21 mouse cellular contexts compared by ENCODE assay signal in genomic region chr10:19745662-19746061, GRCm38 (mm10). TPM values are rescaled to one million over a fixed set of nuclear protein-coding genes. Genes with fewer than 3 reads are reported as not detected.
A peak's percentile ranks its signal among the peaks of the same experiment; 100 is the strongest.
DNase-seq lines count a peak whose midpoint lies in the region; ATAC-seq and TF ChIP-seq lines count a peak whose summit lies in the region.
"Had no signal": no experiment of that assay in that cellular context is flagged by ENCODE, and none has a peak within 500 bp of the region (broad histone marks: within the 10 kb centered on the region; RNA-seq: fewer than 3 reads in every experiment).

No protein-coding gene starts in this region.

- H3K27ac ChIP-seq in intestine, postnatal 0 days (ENCODE audit: low read depth, low read length): no peak overlapping the region
- H3K27ac ChIP-seq in intestine, embryonic 15.5 days: no peak overlapping the region
- H3K27ac ChIP-seq in midbrain, postnatal 0 days (ENCODE audit: low read depth, low read length): no peak overlapping the region
- H3K27ac ChIP-seq in midbrain, embryonic 15.5 days: no peak overlapping the region
- H3K27ac ChIP-seq: heart, embryonic 15.5 days; hindbrain, embryonic 12.5 days; limb, embryonic 13.5 days had no signal

- WGBS in intestine, postnatal 0 days: 33% methylated on average over 1 of the region's 1 CpGs
- WGBS in intestine, embryonic 15.5 days: 45% methylated on average over 1 of the region's 1 CpGs
- WGBS in midbrain, postnatal 0 days: 44% methylated on average over 1 of the region's 1 CpGs
- 47% methylated on average over 1 of the region's 1 CpGs for WGBS in midbrain, embryonic 15.5 days

- H3K36me3 ChIP-seq in intestine, postnatal 0 days (ENCODE audit: control insufficient read depth, insufficient read depth): no peaks in the 10 kb centered on the region
- no peaks in the 10 kb centered on the region for H3K36me3 ChIP-seq in intestine, embryonic 15.5 days
- H3K36me3 ChIP-seq in midbrain, postnatal 0 days (ENCODE audit: insufficient read depth, low read length): no peaks in the 10 kb centered on the region
- H3K36me3 ChIP-seq in midbrain, embryonic 15.5 days (replicated peaks): no peaks in the 10 kb centered on the region
- H3K36me3 ChIP-seq: heart, embryonic 15.5 days; hindbrain, embryonic 12.5 days; limb, embryonic 13.5 days had no signal

- H3K9ac ChIP-seq in intestine, postnatal 0 days (ENCODE audit: low read depth, low read length): no peak overlapping the region
- no peak overlapping the region for H3K9ac ChIP-seq in intestine, embryonic 15.5 days
- H3K9ac ChIP-seq in midbrain, postnatal 0 days (replicated peaks; ENCODE audit: low read length, poor library complexity, severe bottlenecking): no peak overlapping the region
- H3K9ac ChIP-seq in midbrain, embryonic 15.5 days: no peak overlapping the region
- H3K9ac ChIP-seq: heart, embryonic 15.5 days; hindbrain, embryonic 12.5 days; limb, embryonic 13.5 days had no signal

- TF ChIP-seq CTCF in intestine, postnatal 0 days (IDR thresholded peaks at IDR 0.05; ENCODE audit: low read depth): peak; percentile 37
- TF ChIP-seq CTCF in midbrain, postnatal 0 days (IDR thresholded peaks at IDR 0.05): peak; percentile 59

- no peaks in the 10 kb centered on the region for H3K4me1 ChIP-seq in intestine, postnatal 0 days (replicated peaks; ENCODE audit: control insufficient read depth, insufficient read depth, low read length)
- no peaks in the 10 kb centered on the region for H3K4me1 ChIP-seq in intestine, embryonic 15.5 days (replicated peaks)
- no peaks in the 10 kb centered on the region for H3K4me1 ChIP-seq in midbrain, postnatal 0 days (ENCODE audit: insufficient read depth, low read length)
- H3K4me1 ChIP-seq in midbrain, embryonic 15.5 days: no peaks in the 10 kb centered on the region
- H3K4me1 ChIP-seq: heart, embryonic 15.5 days; hindbrain, embryonic 12.5 days; limb, embryonic 13.5 days had no signal

- no peaks in the 10 kb centered on the region for H3K27me3 ChIP-seq in intestine, postnatal 0 days (replicated peaks; ENCODE audit: control insufficient read depth, insufficient read depth, low read length)
- H3K27me3 ChIP-seq in intestine, embryonic 15.5 days (replicated peaks): no peaks in the 10 kb centered on the region
- H3K27me3 ChIP-seq in midbrain, postnatal 0 days (ENCODE audit: insufficient read depth, low read length): no peaks in the 10 kb centered on the region
- no peaks in the 10 kb centered on the region for H3K27me3 ChIP-seq in midbrain, embryonic 15.5 days (replicated peaks)
- H3K27me3 ChIP-seq: heart, embryonic 15.5 days; hindbrain, embryonic 12.5 days; limb, embryonic 13.5 days had no signal

- no peaks in the 10 kb centered on the region for H3K9me3 ChIP-seq in intestine, postnatal 0 days (ENCODE audit: control insufficient read depth)
- H3K9me3 ChIP-seq in intestine, embryonic 15.5 days: no peaks in the 10 kb centered on the region
- no peaks in the 10 kb centered on the region for H3K9me3 ChIP-seq in midbrain, postnatal 0 days (ENCODE audit: low read length)
- H3K9me3 ChIP-seq in midbrain, embryonic 15.5 days: no peaks in the 10 kb centered on the region
- H3K9me3 ChIP-seq: heart, embryonic 15.5 days; hindbrain, embryonic 12.5 days; limb, embryonic 13.5 days had no signal

- no peak overlapping the region for H3K4me2 ChIP-seq in intestine, postnatal 0 days (replicated peaks; ENCODE audit: low read depth)
- H3K4me2 ChIP-seq in intestine, embryonic 15.5 days (replicated peaks): no peak overlapping the region
- no peak overlapping the region for H3K4me2 ChIP-seq in midbrain, postnatal 0 days (ENCODE audit: low read depth, low read length, poor library complexity, severe bottlenecking)
- no peak overlapping the region for H3K4me2 ChIP-seq in midbrain, embryonic 15.5 days
- H3K4me2 ChIP-seq: heart, embryonic 15.5 days; hindbrain, embryonic 12.5 days; limb, embryonic 13.5 days had no signal

- no peak for ATAC-seq in intestine, postnatal 0 days
- no peak for ATAC-seq in intestine, embryonic 15.5 days
- no peak for ATAC-seq in midbrain, postnatal 0 days (ENCODE audit: low FRiP score)
- no peak for ATAC-seq in midbrain, embryonic 15.5 days (replicated peaks)
- ATAC-seq: inflammation-experienced regulatory T-cells, adult 6 months had no signal

- DNase-seq in adrenal gland, postnatal 10 days: peak; percentile 45
- no peak for DNase-seq in adrenal gland, postnatal 36 days
- peak; percentile 8 for DNase-seq in midbrain, postnatal 0 days (ENCODE audit: low spot score)
- no peak for DNase-seq in spleen, postnatal 10 days (ENCODE audit: low spot score in 2 of 2)
- DNase-seq in embryo, embryonic 10 days (ENCODE audit: low spot score): no peak
- DNase-seq: cerebellum, adult 11 months; gastrocnemius, postnatal 10 days; kidney, postnatal 4 days; lung, postnatal 36 days; right cerebral cortex, postnatal 4 days; thymus, postnatal 25 days had no signal

- H3K4me3 ChIP-seq in intestine, postnatal 0 days (ENCODE audit: low read depth, low read length): no peak overlapping the region
- H3K4me3 ChIP-seq in intestine, embryonic 15.5 days (replicated peaks): no peak overlapping the region
- no peak overlapping the region for H3K4me3 ChIP-seq in midbrain, postnatal 0 days (ENCODE audit: low read depth, low read length)
- no peak overlapping the region for H3K4me3 ChIP-seq in midbrain, embryonic 15.5 days
- H3K4me3 ChIP-seq: heart, embryonic 15.5 days; hindbrain, embryonic 12.5 days; limb, embryonic 13.5 days had no signal

RNA-seq across cellular contexts. Expression of gene Il20ra, which starts 33.3 kb away (rescaled TPM):
- 1 to 10 TPM; 2.8 to 3.3 TPM for total RNA-seq in adrenal gland, postnatal 10 days (2021)
- 1 to 10 TPM; 2.3 to 3.0 TPM for total RNA-seq in adrenal gland, postnatal 36 days (2021)
- polyA plus RNA-seq in intestine, postnatal 0 days (2015; fragmentation: Nextera tagmentation; extraction: Ambion mirVana): 0.05 and 0.09 TPM in 2 replicates
- polyA plus RNA-seq in intestine, embryonic 15.5 days (2015; fragmentation: Nextera tagmentation; extraction: Ambion mirVana): 0.09 and 0.20 TPM in 2 replicates
- total RNA-seq in midbrain, postnatal 0 days (2014; rRNA removed): 0.42 and 0.44 TPM in 2 replicates
- polyA plus RNA-seq in midbrain, postnatal 0 days (2015; fragmentation: Nextera tagmentation; extraction: Ambion mirVana): 0.21 and 0.55 TPM in 2 replicates
- polyA plus RNA-seq in midbrain, embryonic 15.5 days (2015; fragmentation: Nextera tagmentation; extraction: Ambion mirVana): 0.49 and 0.50 TPM in 2 replicates
- total RNA-seq: gastrocnemius, postnatal 10 days; heart, adult 8-10 months had no signal
- polyA plus RNA-seq: forebrain, embryonic 11.5 days; heart, embryonic 15.5 days; kidney, embryonic 14.5 days had no signal

Comparison
In these comparisons a context has a peak if more than half of its experiments do, and no peak if none do; other contexts are left out.
1. DNase-seq: peak in adrenal gland, postnatal 10 days (single experiment) and midbrain, postnatal 0 days (single experiment); none in adrenal gland, postnatal 36 days (0 of 2), spleen, postnatal 10 days (0 of 2) and embryo, embryonic 10 days (single experiment).